Mouse (Mus musculus): ENCODE data around the gene Srrt.

Gene Srrt

DNA sequence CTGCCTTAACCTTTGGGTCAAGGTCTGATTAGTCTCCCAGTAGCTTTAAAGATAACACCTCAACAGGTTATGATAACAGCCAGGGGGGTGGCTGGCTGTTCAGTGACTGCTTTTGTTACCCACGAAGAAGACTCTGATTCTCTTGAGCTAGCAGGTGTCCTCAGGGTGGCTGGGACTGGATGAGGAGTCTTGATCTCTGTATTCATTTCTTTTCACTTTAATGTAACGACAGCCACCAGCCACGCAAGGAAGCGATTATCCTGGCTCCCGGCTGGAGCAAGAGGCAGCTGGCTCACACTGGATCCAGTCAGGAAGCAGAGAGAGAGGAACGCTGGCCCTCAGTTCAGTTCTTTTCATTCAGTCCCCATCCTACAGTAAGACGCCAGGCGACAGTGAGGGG lies 29.7 kb upstream of the Srrt start:
- no peak for DNase-seq

DNA sequence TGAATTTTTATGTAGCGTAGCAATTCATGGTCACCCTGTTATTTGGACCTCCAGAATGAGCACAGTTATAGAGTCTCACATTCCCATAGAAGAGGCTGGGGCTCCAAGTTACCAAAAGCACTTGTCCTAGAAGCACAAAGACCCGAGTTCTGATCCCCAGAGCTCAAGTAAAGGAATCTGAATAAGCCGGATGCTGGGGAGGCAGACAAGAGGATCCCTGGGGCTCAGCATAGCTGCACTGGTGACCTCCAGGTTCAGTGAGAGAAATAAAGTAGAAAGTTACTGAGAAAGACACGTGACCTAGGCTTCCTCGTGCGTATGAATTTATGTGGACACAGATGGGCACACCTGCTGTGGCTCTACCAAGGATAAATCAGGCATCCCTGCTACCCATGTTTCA lies 27.6 kb upstream of the Srrt start:
- peak; percentile 46 for DNase-seq

DNA sequence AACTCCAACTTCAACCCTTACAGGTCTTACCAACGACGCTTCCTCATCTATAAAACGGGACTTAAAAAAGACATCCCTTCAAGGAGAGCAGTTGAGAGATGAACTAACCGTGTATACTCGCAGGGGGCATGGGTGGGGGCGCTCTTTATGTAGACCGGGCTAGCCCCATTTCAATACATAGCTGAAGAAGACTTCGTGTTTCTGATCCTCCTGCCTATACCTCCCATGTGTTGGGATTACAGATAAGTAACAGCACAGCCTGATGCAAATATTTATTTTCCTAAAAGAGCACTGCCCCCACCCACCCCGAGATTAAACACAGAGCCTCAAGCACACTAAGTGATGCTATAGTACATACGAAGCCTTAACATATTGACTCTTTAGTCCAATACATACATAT lies 26.8 kb upstream of the Srrt start:
- no peak for DNase-seq

DNA sequence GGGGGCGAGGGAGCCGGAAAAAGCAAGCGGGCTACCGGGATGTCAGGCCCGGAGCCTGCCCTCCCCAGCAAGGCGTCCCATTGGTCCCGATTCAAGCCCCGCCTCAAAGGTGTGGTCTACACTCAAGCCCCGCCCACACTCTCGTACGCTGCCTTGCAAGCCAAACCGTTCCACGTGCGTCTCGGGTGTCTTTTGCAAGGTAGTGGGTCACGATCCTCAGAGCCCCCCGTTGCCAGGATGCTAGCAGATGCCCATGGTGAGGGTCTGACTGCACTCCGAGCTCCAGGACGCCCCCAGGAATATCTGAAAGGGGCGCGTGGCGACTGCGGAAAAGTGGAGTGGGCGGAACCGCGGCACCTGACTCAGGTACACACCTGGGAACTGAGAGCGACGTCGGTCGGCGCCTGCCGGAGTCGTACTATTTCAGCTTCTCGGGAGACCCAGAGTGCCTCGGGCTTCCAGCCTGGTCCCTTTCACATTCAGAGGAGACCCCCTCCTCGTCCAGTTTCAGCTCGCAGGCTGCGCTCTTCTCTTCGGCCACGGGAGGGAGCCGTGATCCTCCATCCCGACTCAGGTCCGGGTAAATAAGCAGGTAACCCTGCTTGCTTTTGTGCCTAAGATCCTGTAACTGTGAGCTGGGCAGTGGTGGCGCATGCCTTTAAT lies 26.2 kb upstream of the Srrt start, which contains the start of gene Slc12a9:
Gene Slc12a9, minus strand, starts transcription at position 86 of the 663 bp plus-strand sequence.
- peak; percentile 97 for DNase-seq

DNA sequence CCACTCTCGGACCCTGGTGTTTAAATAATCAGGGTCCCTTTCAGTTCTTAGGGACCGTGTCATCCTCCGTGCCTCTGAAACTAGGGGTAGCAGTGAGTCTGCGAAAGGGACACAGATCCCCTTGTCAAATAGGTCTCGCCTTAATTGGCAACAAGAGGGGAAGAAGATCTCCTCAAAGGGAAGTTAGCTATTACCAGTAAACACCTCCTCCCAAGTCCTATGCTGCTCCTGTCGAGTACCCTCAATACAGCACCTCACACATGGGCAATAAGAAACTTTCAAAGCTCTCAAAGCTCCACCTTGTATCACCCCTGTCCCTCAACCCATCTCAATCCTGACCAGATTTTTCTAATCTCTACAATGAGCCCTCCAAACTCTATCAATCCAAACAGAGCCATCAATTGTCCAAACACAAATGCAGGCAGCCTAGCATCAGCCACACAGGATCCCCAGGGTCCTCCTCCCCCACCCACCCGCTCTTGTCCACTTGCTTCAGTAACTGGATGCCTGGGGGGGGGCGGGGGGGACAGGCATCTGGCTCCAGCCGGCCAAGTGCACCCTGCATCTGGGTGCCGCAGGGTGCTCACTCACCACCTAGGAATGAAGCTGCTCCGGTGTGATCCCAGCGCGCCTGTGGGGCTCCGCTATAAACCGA lies 25.5 kb upstream of the Srrt start:
- DNase-seq = no peak

DNA sequence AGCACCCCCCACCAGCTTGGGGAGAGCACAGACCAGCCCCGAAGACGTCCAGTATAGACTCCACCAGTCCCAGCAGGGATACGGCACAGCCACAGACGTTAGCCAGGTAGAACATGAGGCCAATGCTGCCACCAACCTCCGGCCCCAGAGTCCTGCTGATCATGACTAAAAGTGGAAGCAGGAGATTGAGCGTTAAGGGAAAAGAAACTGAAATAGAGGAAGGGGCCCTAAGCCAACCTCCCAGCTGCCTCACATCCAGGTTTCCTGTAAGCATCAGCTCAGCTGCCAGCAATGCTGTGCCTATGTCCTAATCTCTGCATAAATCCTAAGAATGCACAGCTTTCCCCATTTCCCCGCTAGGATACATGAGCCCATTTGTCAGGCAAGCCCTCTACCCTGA lies 23.4 kb upstream of the Srrt start:
- DNase-seq = peak; percentile 8

DNA sequence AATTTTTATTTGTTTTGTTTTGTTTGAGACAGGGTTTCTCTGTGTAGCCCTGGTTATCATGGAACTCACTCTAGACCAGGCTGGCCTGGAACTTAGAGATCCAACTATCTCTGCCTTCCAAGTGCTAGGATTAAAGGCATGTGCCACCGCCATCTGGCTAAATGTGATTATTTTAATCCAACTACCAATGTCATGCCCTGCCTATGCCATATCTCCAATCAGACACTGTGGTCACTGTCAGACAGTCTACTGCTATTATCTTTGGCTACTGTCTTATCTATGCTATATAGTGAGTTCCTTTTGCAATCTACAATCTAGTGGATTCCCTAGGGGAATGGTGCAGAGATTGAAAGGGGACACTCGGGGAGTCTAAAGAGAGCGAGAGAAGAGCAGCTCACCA lies 13.5 kb upstream of the Srrt start:
- no peak for DNase-seq

DNA sequence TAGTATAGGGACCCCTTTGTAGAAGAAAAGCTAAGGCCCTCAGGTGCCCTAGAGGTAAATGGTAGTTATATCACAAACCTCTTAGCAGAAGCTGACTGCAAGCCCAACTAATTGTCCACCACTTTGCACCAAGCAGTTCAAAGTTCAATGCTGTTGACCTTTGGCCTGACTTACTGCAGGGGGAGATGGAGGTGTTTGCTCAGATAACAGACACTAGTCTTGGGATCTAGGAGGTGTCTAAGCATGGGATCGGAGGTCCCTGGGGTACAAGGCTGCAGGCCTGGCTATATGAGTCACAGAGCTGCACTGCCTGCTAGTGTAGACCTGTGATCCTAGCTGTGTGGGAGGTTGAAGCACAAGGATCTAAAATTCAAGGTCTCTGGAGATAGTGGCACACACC lies 11.1 kb upstream of the Srrt start:
- DNase-seq = no peak

DNA sequence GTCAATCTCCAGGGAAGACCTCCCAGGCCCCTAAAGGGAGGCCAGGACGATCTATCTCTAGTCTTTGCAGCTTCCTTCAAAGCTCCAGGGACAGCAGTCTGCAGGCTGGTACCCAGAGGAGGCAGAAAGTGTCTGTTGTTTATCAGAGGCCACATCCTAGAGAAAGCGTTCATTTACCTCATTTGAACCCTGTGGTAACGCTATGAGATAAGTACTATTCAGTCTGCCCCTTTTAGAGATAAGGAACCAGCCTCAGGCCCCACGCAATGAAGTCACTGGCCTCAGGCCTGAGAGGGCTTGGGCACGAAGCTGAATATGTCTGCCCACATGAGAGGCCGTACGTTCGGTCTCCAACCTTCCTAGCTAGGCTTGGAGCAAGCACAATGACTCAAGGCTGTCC lies 9.9 kb upstream of the Srrt start:
- DNase-seq = no peak

DNA sequence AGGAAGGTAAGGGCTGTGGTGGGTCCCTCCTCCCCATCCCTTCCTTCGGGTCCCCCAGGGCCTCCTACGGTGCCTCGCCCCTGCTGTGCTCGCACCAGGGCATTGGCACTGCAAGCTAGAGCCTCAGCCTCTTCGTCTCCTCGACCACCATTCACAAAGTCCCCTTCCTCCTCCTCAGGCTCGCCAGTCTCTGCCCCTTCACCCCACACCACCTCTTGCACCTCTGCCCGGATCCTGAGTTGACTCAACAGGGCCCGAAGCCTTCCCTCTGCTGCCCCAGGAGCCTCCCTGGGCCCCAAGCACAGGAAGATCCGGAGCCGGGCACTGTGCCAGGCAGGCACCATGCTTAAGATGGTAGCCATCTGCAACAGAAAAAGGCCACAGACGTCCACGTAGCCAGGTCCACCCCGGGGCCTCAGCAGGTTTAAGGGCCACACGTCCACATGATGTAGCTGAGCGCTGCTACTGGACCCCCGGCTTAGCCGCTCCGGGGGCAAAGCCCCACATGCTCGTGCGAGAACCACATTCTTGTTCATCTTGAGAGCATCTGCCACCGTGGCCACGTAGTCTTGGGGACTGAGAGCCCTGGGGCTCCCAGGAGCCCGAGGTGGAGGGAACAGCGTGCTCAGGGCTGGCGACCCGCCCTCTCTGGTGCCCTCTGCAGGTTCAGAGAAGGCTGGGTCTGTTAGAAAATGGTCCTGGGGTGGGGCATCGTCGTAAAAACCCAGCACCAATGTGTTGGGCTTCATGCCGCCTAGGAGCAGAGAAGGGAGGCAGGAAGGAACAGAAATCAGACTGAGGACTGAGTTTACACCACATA lies 7.8 kb upstream of the Srrt start:
- peak; percentile 24 for DNase-seq

DNA sequence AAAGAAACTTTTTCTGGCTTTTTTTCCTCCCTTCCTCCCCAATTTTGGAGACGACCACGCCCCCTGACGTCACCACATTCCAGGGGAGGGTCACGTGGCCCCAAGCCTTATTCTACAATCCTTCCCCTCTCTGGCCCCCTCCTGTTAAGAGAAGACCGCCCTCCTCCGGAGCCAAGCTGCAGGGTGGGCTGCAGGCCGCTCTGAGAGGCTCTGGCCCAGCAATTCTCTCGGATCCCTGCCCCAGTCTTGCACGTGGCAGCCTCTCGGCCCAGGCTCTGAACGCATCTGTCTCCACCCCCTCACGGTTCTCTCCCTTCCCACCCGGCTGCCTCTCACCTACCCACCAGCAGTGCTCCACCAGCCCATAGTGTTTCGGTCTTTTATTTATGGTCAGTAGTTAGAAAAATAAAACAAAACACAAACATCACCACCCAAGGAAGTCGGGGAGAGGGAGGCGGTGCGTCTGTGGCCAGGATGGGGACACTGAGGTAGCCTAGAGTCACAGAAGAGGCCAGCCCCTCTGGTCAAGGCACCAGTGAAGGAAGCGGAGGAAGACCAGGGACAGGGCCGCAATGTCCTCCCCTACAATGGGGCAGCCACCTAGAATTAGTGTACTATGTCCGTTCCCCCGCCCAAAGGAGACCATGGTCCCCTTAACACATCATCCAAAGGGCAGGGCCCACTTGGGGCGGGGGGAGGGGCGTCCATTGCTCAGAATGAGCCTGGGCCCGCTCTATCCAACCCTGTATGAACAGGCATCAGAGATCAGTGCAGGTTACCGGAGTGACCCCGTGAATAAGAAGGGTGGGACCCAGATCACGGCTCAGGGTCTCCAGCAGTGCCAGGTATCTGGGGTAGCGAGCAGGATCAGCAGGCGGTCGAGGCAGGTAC lies 7.0 kb upstream of the Srrt start, which contains the start of gene Trip6:
Gene Trip6, minus strand, starts transcription at position 212 of the 891 bp plus-strand sequence.
- peak; percentile 32 for DNase-seq

DNA sequence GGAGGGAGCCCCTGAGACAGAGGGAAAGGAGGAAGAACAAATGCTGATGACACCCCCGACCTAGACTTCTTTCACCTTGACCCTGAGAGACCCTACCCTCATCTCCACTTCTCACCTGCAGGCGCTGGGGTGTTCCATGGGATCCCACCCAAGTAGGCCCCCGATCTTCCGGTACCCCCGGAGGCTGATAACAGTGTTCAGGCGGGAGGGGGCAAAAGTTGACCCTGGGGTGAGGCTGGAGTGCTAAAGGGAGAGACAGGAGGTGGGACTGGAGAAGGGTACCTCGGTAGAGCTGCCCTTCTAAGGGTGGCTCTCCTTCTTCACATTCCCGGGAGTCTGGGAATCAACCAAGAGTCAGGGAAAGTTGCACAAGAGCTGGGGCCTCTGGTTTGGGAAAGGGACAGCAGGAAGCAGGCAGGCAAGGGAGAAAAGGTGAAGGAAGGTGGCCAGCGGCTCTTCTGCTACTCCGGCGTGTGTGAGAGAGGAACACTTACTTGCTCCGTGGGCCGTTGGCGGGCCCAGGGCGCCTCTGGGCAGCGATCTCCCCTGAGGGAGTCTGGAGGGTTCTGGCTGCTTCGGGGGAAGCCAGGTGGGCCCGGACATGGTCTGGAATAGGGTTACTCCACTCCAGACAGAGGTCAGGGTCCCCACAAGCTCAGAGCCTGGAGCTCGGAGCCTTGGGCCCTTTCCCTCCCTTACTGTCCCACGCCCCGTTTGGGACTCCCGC lies 6.2 kb upstream of the Srrt start:
- peak; percentile 10 for DNase-seq

DNA sequence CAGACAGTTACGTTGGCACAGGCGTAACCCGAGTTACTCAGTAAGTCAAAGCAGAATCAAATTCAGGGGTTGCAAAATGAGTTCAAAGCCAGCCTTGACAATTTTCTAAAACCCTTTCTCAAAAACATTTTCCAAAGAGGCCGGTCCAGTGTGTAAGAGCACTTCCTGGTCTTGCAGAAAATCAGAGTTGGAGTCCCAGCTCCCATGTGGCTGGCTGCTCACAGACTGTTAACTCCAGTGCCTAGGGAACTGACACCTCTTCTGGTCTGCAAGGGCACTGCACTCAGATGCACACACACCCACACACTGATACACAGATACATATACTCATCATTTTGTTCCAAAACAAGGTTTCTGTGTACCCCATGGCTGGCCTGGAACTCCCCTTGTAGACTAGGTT lies 882 bp upstream of the Srrt start:
- DNase-seq = peak; percentile 39

DNA sequence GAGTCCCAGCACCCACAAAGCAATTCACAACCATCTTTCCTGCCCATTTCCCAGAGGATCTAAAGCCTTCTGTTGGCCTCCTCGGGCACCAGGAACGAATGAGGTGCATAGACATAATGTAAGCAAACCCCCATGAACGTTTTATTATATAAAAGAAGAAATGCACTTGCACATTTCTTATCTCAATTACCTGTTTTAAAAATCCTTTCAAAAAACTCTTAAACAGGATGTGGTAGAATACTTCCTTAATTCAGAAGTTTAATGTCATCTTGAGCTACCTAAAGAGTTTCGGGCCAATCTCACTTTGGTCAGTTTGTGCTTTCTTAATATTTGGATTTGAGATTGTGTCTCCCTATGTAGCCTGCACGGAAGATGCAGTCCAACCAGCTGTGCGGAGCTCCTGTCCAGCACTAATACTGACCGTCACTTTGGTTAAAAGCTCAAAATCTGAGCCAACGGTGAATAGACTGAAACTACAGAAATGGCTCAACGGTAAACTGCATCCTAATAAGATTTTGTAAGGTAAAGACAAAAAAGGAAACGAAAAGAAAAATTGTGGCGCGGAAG lies 952 bp downstream of the Srrt start:
- peak; percentile 32 for DNase-seq

DNA sequence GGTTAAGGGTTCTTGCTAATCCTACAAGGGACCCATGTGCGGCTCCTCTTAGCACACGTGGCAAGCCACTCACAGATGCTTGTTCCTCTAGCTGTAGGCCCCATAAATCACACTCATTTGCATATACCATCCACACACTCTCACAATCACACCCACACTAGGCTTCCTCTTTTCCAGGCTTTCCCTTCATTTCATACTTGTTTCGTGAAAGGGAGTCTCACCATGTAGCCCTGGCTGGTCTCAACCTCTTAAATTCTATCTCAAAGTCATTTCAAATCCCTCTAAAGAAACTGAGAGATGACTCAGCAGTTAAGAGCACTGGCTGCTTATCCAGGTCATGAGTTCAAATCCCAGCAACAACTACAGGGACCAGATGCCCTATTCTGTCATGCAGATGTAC lies 1.7 kb downstream of the Srrt start:
- no peak for DNase-seq

DNA sequence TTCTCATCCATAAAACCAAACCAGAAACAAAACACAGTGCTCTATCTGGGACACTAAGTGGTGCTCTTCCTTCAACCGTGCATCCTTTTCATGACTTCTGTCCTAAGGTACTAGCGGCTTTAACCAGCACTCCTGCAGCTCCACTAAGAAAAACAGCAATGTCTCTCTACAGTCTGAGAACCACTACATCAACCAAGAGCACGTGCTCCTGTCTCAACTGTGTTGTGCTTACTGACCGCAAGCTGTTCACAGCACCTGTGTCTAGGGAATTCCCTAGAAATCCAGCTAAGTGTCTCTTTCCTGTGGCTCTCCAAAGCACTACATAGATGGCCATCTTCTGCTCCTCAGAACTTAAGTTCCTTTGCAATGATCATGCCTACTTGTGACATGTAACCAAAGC lies 2.7 kb downstream of the Srrt start:
- DNase-seq = no peak

DNA sequence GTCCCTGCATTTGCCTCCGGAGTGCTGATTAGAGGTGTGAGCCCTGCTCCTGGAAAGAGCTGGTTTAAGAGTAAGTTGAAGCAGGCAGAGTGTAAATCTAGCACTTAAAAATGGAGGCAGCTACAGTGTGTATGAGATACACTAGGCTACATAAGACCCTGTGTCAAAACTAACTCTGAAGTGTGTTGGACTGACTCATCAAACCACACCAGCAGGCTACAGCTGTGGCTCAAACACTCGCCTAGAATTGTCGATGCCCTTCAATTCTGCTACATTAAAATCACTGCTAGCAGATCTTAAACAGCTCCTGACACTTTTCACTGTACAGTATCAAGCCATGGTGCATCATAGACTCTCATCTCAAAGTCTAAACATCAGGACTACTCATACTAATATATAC lies 3.3 kb downstream of the Srrt start:
- DNase-seq = no peak

DNA sequence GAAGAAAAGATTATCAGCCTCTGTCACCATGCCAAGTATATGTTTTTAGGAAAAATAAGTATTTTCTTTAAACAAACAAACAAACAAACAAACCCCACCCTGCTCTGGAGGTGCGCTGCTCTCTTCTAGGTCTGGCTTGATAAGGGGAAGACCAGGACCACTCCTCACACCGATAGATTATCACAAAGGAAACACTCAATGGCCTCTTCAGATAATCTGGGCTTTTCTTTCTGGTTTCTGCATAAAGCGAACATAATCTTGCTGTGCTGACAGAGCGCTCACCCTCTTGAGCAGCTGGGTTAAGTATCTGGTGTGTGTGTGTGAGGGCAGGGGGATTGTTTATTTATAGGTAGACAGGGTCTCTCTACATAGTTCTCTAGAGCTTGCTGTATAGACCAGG lies 3.9 kb downstream of the Srrt start:
- no peak for DNase-seq

DNA sequence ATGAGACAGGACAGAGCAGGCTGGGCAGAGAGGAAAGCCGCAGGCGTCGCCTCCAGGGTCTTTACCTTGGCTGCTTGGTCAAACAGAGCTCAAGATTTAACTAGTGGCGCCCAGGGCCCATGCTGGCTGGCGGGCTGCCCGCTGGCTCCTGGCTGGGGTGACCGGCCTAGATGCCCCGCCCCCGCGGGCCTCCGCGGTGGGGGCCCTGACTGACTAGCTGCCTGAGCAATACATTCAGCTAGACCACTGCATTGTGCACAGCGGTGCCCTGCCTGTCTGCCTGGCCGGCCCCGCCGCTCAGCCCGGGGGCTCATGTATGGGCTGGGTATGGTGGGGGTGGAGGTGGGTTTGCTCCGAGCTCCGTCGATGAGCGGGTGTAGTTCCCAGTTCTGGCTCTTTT lies 6.2 kb downstream of the Srrt start:
- DNase-seq = peak; percentile 44

DNA sequence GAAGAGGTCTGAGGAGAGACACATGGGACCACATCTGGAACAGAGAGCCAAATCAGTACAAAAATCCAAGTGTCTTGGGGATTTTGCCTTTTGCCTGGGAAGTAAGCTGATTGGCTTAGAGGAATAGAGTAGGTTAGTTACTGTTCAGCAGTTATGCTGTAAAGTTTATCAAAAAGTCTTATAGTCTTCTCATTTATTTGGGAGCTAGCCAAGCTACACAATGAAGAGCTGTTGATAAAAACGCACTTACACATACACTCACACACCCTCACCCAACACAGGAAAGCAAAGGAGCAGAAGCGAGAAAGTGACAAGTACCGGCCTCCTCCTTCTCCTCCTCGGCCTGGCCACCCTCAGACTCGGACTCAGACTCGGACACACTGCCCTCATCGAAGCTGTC lies 8.2 kb downstream of the Srrt start:
- DNase-seq = no peak

DNA sequence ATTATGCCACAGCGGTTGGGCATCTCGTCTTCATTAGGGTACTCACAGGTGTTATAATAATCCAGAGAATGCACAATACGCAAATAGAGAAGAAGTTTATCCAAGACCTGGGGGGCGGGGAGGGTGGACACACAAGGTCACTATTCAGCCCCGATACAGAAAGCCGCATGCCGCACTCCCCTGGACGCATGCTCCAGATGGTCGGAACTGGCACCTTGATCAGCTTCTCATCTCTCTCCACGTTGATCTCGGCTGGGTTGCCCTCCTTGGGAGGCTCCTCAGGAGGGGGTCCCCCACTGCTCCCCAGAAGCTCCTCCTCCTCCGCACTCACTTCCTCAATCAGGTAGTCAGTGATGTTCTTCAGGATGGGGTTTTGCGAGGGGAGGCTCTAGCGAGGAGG lies 10.3 kb downstream of the Srrt start:
- DNase-seq = peak; percentile 38

DNA sequence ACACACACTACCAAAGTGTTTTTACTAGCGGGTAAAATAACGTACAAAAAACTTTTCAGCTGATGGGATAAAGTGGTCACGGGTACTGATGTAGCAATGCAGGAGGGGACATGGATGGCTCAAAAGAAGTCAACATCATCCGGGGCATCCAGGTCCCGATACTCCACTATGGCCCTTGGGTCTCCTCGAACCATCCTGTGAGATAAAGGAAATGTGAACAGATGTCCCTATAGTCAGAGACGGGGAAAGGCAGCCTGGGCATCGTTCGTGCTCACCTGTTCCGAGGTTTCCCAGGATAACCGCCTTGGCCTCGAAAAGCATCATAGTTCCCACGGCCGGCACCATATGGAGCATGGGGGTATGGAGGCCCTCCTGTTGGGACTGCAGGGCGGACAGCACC lies 11.8 kb downstream of the Srrt start:
- DNase-seq = peak; percentile 55
